Mouse (Mus musculus): ENCODE data around the gene Wdr77.
"Not testable (repeated sequence)": the region's sequence is repeated elsewhere in the genome, so short reads cannot be mapped to it uniquely, and the experiment has no call there.

The Wdr77 gene

DNA sequence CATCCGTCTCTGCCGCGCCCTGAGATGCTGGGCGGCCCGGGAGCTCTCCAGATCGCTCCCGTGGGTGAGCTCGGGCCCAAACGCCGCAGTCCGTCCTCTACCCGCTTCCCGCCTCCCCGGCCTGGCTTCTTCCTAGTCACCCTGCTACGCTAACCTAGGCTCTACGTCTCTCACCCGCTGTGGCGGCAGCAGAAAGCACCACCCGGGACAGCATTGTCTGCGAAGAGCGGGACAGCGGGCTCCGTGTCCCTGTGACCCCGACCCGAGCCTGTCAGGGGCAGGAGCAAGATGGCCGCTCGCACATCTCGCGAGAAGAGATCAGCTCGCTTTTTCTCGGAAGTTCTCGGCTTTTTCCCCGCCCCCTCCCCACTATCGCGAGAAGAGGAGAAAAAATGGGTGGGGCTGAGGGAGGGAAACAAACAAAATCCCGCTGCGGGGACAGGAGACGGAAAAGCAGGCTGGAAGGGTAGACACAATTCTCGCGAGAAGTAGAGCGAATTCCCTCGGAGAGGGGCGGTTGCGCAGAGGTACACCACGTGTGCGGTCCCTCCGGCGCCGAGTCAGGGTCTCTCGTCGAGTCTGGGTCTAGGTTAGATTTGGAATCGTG is at the start of gene Wdr77:
Gene Wdr77, plus strand, starts transcription at position 396 of the 607 bp plus-strand sequence.
- peak; percentile 95 for DNase-seq (ENCODE audit: low spot score in 2 of 2)

DNA sequence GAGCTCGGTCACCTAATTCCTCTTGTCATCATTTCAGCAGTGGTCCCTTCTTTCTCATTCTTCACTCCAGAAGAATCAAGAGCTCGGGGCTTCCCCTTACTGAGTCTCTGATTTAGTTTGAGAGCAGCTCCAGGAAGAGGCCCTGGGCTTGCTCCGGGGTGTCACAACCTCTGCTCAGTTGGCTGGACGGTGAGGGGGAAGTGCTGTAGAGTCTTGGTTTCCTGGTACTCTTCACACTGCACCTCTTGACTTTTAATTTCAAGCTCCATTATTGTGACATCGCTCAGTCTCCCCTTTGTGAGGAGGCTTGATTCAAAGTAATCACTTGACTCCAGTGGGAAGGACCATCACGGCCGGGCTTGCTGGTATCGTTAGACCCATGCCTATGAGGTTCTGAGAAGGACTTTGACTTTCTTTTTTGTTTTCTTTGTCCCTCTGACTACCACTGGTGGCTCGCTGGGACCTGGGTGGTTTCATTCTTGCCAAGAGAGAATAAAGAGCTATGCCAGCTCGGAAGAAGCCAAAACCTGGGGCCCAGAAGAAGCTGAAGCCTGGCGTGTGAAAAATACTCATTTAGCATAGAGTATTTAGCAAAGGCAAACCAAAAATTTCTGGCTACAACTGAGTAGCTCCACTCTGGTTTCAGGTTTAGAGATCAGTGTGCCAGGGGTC is 48.5 kb upstream of the Wdr77 start:
- no peak for DNase-seq (ENCODE audit: low spot score in 2 of 2)

DNA sequence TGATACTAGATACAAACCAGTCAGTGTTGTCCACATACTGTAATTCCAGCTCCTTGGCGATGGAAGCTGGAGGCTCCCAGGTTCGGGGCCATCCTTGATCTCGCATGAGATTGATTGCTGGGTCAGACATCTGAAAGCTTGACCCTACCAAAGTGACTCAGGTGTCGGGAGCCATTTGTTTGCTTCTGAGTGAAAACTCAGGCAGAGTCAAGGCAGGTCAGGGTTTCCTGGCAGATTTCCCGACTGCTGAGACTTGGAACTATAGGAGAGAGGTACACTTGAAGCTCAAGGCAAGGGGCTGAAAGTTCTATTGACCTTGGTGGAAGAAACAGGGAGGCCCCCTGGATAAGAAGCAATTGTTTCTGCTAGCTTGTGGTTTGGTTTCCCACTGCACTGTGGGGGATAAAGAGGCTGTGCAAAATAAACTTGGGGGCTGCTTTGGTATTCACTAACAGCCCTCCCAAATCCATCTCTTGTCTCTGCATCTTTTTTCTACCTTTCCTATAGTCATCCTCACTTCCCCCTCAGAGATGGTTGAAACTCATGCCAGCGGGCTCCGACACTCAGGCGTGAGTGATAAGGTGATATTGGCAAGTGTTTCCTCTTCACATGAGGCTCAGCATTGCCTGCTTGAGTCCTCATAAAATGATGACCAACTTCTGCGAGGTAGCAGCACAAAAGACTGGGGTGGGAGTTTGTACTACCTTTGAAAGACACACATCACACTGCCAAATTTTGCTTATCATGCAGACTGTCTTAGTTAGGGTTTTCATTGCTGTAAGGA is 46.9 kb upstream of the Wdr77 start:
- no peak for DNase-seq (ENCODE audit: low spot score in 2 of 2)

DNA sequence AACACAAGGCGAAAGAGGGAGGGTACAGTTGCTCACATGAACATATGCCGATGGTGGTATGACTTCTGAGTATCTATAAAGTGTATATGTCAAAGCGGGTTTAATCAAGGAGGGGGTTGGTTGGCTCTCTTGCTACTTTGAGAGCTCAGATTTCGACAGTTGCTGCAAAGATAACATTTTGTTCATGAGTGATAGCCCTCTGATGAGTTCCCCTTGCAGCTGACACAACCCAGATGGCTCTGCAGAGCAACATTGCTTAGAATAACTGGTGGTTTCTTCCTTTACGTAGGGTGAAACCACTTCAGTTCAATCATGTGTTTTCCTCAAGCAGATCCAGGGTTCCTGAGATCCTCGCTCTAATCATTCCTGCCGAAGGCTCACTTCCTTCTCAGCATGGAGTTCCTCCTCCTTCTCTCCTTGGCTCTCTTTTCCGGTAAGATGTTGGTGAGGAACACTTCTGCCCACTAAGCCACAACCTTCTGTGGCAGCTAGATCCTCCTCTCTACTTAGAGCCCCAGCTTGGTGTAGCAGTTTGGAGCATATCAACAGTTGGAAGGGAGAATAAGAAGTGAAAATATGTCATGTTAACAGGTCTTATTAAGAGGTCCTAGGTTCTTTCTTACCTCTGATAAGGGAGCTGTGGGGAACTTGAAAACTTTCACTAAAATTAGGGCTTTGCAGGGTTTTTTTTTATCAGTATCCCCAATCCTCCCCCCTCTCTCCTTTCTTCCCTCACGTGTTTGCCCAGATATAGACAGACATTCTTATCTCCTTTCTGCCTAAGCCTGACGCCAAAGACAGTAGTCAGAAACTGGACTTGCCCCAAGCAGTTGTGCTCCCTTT is 45.1 kb upstream of the Wdr77 start:
- DNase-seq (ENCODE audit: low spot score in 2 of 2) = no peak

DNA sequence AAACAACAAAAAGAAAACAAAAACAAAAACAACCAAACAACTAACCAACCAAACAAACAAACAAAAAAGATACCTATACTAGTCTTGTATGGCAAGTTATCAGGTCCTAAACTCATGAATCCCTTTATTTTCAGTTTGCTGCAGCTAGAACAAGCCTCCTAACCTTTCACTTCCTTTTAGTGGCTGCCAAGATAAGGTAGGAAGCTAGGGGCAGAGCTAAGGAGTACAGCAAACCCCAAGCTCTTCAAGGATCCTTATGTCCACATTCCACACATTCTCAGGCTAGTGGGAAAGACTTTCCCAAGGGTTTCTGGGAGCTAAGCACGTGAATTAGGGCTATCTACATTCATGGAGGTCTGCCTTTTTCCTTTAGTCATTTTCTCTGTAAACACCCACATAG is 43.9 kb upstream of the Wdr77 start:
- DNase-seq (ENCODE audit: low spot score in 2 of 2) = no peak

DNA sequence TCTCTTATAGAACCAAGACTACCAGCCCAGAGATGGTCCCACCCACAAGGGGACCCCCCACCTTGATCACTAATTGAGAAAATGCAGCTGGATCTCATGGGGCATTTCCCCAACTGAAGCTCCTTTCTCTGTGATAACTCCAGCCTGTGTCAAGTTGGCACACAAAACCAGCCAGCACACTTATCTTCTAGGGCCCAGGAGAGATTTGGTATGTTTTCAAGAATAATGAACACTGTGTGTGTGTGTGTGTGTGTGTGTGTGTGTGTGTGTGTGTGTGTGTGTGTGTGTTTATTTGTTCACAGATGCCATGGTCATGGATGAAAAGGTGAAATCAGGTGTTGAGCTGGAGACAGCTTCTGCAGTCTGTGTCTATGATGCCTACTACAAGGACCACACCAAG is 42.7 kb upstream of the Wdr77 start:
- not testable (repeated sequence) for DNase-seq (ENCODE audit: low spot score in 2 of 2)

DNA sequence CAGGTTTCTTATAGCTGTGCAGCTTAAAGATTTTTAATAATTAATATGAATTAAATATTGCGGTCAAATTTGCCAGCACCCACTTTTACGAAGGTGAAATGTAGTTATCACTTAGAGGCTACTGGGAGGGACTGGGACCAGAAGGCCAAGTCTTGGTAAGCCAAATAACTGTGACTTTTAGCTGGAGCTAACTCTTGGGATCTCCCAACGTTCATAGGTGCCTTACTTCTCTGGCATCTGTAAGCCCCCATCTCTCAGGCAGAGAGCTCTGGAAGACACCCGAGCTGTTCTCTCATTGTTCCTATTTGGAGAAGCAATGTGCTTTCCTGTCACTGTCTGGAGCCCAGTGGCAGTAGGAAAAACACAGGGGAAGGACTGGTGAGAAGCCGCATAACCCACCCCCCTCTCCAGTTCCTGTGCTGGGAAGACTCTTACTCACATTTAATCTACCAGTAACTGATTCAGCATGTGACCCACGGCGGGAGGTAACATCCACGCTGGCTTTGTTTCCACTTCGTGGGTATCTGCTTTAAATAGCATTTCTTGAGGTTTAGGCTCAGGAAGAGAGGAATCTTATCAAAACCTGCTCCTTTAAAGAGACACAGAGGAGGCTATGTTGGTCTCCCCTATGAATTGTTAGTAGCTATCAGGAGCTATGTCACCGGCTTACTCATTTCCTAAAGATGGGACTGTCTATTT is 41.4 kb upstream of the Wdr77 start:
- no peak for DNase-seq (ENCODE audit: low spot score in 2 of 2)

DNA sequence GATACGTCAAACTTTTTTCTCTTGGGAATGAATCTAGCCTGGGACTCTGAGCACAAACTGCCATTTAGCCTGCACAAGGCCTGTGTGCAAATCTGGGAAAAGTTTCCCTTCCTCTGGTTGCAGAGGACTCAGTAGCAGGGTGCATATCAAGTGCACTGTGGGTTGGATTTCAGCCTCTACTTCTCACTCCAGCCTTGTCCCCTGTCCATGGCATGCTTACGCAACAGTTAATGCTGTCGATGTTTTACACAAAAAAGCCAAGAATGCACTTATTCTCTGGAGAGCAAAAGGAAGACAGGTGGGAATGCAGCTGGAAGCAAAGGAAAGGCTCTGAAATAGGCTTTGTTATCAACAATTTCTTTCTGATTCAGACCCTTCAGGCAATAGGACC is 40.8 kb upstream of the Wdr77 start:
- no peak for DNase-seq (ENCODE audit: low spot score in 2 of 2)

DNA sequence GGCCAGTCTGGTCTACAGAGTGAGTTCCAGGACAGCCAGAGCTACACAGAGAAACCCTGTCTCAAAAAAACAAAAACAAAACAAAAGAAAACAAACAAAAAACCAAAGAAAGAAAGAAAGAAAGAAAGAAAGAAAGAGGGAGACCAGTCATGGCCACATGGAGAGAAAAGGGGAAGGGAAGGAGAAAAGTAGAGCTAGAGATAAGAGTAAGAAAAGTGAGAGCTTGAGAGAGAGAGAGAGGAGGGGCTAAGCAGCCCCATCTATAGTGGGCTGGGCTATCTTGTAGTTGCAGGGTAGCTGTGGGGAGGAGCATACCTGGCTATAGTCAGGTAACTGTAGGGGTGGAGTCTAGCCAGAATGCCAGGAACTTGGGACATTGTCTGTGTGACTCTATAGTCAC is 38.4 kb upstream of the Wdr77 start:
- DNase-seq (ENCODE audit: low spot score in 2 of 2) = not testable (repeated sequence)

DNA sequence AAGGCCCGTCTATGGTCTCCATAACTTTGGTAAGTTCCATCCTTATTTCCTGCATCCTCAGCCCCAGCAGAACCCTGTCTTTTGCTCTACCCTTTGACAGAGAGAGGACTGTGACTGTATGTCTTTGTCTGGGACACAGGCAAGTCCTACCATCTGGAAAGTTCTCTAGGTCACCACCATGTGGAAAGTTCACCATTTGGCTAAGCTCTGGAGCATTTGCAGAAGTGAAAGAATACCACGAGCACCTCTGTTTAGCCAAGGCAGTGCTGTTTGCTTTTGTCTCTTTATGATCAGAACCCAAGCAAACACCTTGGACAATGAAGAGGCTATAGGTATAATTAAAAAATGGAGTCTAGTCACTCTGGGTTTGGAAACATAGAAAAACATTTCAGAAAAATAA is 37.2 kb upstream of the Wdr77 start:
- DNase-seq (ENCODE audit: low spot score in 2 of 2) = no peak

DNA sequence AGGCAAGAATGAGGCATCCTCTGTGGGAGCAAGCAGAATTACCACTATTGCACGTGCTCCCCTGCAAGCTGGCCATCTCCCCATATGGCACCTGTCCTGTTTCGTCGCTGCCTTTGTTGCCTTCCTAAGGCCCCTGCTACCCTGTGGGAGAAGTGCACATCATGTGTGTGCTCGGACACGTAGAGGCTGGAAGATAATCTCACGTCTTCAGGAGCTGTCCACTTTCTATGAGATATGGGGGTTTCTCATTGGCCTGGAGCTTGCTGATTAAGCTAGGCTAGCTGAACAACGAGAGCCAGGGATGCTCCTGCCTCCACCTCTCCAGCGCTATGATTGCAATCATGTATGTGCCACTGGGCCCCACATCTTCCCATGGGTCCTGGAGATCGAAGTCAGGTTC is 34.6 kb upstream of the Wdr77 start:
- no peak for DNase-seq (ENCODE audit: low spot score in 2 of 2)

DNA sequence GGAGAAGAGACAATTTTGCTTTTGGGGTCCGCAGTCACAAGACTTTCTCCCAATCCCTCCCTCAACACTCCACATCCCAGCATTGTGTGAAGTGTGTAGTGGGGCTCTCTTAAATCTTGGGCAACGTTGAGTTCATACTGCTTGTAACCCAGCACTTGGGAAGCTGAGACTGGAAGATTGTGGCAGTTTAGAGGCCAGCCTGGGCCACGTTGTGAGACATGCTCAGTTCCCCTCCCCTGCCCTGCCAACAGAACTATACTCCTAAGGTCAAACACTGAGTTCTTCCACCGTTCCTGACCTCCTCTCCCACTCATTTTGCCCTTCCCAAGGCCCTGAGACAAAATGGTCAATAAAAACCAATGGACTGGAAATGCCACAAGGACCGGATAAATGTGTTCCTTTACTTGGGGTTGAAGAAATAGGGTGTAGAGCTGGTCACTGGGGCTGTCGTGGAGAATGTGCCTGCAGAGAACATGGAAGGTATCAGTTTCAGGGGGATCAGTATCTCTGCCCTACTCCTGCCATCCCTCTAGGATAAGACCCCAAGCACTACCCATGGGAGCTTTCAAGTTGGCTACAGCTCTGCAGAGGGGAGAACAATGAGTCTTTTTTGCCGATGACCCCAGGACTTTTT is 31.5 kb upstream of the Wdr77 start:
- no peak for DNase-seq (ENCODE audit: low spot score in 2 of 2)

DNA sequence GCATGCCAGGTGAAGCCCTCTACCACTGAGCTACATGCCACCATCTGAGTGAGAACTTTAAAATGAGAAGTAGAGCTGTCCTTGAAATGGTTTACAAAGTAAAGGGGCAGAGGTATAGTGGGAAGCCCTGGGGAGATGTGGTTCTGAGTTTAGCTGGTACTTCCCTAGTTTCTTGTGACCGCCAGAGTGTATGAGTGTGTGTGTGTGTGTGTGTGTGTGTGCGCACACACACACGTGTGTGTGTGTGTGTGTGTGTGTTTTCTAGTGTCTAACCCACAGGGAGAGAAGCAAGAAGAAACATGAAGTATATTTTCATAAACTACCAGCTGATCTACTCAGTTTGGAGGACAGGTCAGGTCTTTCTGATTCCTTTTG is 31.0 kb upstream of the Wdr77 start:
- DNase-seq (ENCODE audit: low spot score in 2 of 2) = no peak

DNA sequence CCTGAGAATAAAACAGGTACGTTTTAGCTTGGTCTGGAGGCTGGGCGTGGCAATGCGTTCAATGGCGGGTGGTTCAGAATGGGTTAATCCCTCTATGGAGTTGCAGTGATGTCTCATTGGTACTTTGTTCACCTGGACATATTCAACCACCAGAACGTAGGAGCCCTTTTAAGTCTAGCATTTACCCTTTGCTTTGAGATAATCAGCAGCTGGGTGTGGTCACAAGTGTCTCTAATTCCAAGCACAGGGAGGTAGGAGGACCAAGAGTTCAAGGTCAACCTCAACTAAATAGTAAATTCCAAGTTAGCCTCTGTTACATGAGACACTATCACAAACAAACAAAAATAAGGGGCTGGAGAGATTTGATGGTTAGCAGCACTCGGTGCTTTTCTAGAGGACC is 30.4 kb upstream of the Wdr77 start:
- no peak for DNase-seq (ENCODE audit: low spot score in 2 of 2)

DNA sequence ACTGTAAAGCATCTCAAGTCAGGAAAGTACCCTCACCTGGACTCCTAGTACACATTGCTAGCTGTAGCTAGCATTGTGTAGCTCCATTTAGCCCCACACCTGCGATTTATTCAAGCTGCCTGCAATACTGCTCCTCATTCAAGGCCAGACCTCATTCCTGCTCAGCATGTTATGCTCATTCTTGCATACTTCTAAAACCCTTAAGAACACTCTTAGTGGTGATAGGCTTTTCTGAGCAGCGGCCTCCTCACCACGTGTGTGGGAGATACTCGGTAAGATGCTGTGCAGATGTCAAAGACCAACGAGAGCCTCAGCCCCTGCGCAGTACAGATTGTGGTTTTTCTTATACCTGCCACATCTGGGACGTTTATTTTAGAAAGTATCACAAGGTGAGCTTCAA is 29.3 kb upstream of the Wdr77 start:
- DNase-seq (ENCODE audit: low spot score in 2 of 2) = no peak

DNA sequence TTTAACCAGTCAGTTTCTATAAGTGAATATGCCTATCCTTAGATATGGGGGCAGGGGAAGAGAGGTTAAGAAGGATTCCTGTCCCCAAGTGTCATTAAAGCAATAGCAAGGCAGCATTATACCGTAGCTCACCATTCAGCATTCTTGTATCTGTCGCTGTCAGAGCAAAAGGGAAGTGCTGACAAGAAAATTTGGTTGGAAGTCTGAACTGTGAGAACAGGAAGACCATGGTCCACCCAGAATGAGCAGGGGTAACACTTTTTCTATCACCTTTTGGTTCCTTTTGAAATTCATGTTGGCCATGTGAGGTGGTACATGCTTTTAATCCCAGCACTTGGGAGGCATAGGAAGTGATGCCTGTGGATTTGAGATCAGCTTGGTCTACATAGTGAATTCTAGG is 28.1 kb upstream of the Wdr77 start:
- no peak for DNase-seq (ENCODE audit: low spot score in 2 of 2)

DNA sequence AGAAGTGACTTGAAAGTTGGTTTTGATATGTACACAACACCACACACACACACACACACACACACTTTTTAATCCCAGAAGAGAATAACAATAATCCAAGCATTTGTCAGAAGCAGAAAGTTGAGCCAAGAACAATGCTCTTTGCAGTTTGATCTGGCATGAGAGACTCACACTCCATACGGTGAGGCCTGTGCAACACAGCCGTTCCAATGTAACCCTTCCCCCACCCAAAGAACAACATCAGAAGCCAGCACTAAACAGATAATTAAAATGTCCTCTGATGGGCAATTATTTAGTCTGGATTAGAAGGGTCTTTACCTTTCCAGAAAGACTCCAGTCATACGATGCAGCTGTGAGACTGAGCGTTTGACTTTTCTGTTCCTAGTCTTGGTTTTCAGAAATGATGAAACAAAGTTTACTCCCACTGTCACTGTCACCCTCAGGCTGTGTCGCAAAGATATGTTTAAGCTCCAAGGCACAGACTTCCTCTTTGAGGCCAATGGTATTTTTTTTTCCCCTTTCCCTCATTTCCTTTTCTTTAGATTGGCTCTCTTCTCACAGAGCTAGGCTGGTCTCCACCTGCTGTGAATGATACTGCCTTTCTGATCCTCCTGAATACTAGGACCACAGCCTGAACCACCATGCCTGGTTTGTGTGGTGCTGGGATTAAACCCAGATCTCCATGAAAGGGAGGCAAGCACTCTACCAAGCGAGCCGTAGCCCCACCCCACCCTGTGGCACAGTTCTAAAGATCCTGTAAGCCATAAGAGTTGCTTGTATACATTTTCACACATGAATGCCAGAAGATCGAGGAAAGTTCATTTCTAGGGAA is 26.7 kb upstream of the Wdr77 start, which contains the start of gene I830077J02Rik:
Gene I830077J02Rik, minus strand, starts transcription at position 425 of the 832 bp plus-strand sequence.
- DNase-seq (ENCODE audit: low spot score in 2 of 2) = no peak

DNA sequence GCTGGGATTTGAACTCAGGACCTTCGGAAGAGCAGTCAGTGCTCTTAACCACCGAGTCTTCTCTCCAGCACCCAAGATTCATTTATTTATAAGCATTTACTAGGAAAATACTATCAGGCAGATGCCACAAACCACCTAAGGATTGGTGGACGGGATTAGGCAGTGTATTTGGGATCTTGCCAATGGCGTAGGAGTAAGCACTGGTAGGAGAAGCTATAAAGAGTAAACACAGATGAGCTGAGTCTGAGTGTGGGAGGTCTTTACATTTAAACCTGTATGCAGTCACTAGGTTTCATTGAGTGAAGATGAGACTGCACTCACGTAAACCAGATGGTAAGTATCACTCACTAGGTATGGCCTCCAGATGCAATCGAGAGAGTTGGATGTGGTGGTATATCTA is 25.2 kb upstream of the Wdr77 start:
- no peak for DNase-seq (ENCODE audit: low spot score in 2 of 2)

DNA sequence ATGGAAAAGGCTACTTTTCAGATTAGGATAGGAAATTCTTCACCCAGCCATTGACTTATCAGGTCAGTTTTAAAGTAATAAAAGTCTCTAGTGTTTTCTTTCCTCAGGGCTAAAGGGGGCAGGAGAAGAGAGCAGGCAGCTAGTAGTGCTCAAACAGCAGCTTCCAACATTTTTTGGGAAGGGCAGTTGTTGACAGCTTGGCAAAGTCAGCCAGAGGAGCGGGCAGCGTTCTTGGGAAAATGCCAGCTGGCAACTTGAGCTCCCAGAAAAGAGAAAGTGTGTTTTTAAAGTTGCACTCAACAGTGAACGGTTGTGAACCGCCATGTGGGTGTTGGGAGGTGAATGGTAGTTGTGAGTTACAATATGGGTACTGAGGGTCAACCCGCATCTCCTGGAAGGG is 24.1 kb upstream of the Wdr77 start:
- DNase-seq (ENCODE audit: low spot score in 2 of 2) = peak in 1 of 2 experiments; percentile 46

DNA sequence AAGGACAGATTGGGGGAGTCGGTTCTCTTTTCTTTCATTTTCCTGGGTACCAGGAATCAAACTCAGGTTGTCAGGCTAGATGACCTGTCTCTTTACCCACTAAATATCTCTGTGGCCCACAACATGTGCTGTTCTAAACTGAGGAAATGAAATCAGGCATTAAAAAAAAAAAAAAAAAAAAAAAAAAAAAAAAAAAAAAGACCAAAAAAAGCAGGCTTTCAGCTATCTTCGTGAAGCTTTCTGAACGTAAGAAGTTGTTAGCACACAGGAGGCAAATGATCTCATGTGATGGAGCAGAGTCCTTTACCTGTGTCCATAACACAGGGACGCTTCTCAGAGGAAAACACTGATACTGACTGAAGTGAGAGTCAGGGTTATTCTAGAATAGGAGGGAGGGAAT is 23.1 kb upstream of the Wdr77 start:
- DNase-seq (ENCODE audit: low spot score in 2 of 2) = no peak

Measured in urinary bladder, postnatal 36 days (tissue).